Mouse (Mus musculus): Measurements from ENCODE around the gene Tmprss7. TPM values are rescaled to one million over a fixed set of nuclear protein-coding genes. Genes with fewer than 3 reads are reported as not detected.

Gene Tmprss7
- total RNA-seq (2021): not detected
- long read RNA-seq, experiment 1: 0 reads
- long read RNA-seq, experiment 2: 0 reads

DNA sequence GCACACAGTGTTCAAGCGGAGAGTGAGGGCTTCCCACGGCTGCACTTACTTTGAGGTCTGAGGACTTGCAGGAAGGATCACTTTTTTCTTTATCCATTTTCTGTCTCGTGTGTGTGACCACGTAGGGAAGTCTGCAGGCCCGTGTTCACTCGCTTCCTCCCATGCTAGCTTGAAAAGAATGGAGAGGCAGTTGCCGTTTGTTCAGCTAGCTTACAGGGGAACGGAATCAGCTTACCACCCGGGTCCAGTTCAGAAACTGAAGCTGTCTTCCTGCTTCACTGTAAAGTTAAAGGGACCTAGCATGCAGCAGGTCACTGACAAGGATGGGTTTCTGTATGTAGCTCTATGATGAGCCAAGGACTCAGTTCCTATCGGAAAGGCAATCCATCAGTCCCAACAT, at the start of gene Tmprss7:
Tmprss7 (minus strand) TSS at position 101 of the 400 bp plus-strand sequence.
- intact Hi-C loops (cut with DNase I; ENCODE audit: low total_unique reads): no loop called here

DNA sequence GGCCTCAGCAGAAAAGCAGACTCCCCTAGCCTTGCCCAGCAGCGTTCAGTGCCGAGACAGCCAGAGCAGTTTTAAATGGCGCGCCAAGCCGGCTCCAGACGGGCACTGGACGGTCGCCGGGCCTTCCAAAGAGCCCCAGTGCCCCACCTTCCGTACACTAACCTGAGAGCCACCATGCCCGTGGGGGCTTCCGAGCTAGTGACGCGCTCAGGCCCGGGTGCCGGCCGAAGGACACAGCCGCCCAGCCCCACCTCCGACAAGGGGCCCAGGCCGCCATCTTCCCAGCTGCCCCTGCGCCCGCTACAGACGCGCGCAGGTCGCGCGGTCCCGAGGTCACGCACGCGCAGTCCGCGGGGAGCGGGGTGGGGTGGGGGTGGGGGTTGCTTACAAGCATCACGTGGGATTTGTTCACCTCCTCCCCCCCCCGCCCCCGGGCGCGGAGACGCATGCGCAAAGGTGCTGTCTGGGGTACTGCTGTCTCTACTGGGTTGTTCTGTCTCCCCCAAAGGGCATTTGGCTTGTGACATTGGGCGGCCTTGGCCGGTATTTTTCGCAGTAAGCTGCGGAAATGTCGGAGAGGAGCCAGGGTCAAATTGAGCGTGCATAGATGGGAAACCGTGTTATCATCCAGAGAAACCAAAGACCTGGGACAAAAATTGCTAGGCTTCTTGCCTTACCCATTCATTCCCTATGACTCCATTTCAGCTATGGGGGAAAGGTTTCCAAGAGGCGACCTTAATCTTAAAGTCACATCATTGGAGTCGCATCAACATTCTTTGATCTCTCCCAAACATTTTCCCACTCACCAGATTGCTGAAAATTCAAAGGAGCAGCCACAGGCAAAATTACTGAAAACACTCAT, 49.4 kb upstream of the Tmprss7 start, which contains the start of gene Abhd10:
Abhd10 (minus strand) TSS at position 341 of the 862 bp plus-strand sequence.
- DNase-seq: peak; percentile 96
- intact Hi-C loops (cut with DNase I; ENCODE audit: low total_unique reads): no loop called here

More for the DNA sequence above, at the start of gene Tmprss7:
- DNase-seq: no peak

DNA sequence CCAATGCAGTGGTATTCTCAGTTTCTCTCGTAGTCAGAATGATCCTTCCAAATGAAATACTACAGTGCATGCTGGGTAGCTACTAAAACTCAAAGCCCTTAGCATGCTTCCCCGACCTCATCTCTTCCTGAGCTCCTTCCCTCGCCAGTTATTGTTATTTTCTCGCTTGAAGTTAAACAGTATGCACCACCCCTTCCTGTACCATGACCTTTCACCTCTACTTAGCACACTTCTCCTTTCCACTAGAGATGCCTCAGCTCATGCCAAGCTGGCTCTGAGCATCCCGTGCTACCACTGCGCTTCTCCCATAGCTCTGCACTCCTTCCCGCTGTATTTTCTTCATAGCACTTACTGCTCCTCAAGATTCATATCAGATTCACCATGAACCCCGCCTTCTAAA, 44.4 kb upstream of the Tmprss7 start:
- intact Hi-C loops (cut with DNase I; ENCODE audit: low total_unique reads): no loop called here
- no peak for DNase-seq

DNA sequence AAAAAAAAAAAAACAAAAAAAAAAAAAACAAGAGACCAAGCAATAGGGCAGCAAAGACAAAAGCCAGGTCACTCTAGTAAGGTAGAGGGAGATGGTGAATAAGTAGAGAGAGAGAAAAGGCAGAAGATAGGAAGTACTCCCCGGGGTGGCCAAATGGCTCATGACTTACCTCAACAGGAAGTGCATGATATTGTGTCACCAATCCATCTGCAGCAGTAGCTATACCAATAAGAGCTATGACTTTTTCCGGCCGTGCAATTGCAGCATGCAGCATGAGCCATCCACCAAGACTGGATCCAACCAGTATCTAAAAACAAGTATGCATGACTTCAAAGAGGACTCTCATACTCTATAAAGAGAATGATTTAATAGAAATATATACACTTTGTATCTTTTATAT, 43.3 kb upstream of the Tmprss7 start:
- intact Hi-C loops (cut with DNase I; ENCODE audit: low total_unique reads): no loop called here
- no peak for DNase-seq

DNA sequence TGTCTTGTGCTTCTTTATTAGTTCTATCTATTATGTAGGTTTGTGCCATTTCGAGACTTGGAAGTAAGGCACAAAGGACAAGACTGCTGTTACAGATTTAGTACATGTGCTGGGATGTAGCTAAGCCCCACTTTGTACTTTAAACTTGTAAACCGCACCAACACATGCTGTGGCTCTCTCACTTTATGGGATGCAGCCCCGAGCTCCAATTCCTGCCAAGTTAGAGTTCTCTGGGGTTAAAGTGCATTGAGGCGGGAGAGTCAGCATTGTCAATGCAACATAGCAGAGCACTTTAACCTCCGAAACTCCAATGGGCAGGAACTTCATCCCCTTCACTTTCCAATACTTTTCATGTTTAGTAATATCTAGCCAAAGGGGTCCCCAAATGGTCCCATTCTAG, 35.7 kb upstream of the Tmprss7 start:
- no peak for DNase-seq
- intact Hi-C loops (cut with DNase I; ENCODE audit: low total_unique reads): no loop called here

DNA sequence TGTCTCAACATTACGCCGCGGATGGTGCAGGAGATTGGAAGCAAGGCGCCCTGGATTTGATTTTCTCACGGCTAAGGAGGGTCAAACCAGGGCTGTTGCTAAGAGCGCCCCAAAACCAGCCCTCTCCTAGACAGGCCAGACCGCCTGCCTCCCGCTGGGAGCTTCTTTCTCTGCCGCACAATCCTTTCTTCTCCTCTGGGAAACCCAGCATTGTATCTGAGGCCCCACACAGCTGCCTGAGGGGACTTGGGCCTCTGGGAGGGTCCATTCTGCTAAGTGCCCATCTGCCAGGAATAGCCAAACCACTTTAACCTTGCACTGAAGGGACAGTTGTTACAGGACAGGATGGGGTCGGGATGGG, 31.3 kb upstream of the Tmprss7 start:
- intact Hi-C loops (cut with DNase I; ENCODE audit: low total_unique reads): no loop called here
- no peak for DNase-seq

DNA sequence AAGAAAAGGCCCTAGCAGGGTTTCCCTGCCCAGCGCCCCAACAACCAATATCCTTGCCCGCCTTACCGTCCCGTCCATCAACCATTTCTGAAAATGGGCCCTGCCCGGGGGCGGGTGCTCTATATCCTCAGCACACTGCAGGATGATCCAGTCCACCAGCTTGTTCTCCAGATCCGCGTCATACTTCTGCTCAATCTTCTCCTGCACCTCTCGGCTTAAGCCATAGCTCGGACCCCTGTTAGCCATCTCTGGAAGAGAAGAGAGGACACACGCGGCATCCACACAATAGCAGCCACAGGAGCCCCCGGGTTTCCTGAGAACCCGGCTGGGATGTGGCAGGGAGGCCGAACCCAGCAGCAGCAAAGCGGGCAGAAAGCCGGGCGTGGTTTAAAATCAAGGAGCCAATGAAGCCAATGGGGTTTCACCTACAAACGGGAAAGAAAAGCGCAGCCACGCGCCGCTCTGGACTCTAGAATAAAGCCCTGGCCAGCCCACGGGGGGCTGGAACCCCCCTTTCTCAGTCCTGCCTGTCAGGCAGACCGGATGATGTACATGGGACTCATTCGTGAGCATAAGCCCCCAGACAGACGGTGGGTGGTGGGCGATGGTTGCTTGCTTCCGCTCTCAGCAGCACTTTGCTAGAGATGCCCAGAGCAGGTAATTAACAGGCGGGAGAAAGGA, 30.7 kb upstream of the Tmprss7 start, which contains the start of gene Tagln3:
Tagln3 (minus strand) TSS at position 548 of the 681 bp plus-strand sequence.
- no peak for DNase-seq
- intact Hi-C loops (cut with DNase I; ENCODE audit: low total_unique reads): no loop called here

DNA sequence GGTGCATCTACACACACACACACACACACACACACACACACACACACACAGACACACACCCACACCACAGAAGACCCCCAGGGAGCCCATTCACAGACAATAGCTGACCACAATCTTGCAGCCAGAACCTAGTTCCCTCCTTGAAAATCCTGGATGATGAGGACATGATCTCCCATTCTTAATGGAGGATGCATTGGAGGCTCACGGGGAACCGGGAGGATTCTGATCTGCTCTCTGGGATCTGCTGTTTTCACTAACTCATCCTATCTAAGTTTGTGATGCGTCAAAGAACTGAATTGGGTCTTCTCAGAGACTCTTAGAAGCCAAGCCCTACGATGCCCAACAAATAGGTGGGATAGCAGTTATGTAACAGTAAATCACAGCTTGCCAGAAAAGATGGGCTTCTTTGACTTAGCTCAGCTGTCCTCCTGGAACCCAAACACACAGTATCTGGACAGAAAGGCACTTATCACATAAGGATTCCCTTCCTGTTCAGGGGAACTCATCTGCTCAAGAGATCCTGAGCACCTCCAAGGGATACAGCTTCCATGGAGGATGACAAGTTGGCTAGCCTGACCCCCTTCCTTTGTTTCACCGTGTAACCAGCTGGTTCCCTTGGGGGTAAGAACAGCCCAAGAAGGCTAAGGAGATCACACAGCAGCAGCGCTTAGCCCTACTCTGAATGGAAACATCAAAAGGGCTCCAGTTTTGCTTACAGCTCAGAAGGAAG, 29.9 kb upstream of the Tmprss7 start:
- DNase-seq: no peak
- intact Hi-C loops (cut with DNase I; ENCODE audit: low total_unique reads): no loop called here

DNA sequence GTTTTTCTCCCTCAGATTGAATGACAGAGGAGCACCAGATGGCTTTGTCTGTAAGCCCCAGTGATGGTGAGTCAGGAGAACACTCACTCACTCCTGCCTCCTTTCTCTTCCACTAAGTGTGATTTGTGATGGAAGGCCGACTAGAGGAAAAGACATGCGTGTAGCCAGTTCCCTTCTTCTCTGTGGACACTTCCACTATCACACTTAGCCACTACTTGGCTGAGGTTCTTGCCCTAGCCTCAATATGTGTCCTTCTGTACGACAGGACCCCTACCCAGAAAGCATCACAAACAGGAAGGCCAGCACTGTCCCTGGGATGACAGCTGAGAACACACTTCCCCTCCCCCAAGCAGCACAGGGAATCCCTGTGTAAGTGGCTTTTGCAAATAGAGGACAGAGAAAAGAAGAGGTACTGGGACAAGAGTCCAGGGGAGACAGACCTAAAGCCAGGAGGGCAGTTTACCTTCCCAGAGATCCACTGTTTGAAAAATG, 29.0 kb upstream of the Tmprss7 start:
- no peak for DNase-seq
- intact Hi-C loops (cut with DNase I; ENCODE audit: low total_unique reads): no loop called here

DNA sequence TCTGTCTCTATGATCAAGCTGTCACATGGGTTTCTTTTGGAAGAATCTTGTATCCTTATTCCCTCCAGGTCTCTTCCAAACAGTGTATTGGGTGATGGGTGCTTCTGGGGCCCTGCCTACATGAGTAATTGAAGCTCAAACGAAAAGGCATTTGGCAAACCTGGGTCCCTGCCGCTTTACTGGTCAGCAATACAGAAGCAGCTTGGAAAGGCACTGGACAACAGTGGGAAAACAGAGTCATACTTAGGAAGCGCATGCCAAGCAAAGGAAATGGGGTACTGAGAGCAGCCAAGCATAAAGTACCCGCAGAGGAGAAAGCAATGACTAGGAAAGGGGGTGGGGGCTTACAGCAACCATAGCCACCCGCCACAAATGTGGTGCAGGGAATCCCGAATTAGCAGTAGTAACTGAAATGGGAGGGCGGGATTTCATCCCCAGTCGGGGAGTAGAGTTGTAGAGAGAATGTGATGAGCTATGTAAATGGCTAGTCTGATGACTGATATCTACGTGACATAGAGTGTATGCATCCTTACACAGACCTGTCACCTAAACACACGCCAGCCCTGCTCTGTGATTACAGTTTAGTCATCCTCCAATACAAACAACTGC, 26.7 kb upstream of the Tmprss7 start:
- intact Hi-C loops (cut with DNase I; ENCODE audit: low total_unique reads): no loop called here
- no peak for DNase-seq

DNA sequence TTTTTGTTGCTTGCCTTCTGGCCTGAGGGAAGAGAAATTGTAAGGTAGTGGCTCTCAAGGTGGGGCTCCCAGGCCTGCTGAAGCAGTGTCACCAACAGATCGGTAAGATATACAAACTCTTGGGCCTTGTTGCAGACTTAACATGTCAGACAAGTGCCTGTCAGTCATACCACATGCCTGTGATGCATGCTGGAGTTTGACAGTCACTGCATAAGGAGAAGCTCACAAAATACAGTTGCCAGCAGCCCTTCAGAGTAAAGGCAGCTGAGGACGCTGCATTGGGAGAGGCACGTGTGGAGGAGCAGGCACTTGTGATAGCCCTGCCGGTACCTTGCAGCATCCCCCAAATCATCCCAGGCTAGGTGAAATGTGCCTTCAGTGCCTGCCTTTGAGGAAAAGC, 24.8 kb upstream of the Tmprss7 start:
- DNase-seq: no peak
- intact Hi-C loops (cut with DNase I; ENCODE audit: low total_unique reads): no loop called here

DNA sequence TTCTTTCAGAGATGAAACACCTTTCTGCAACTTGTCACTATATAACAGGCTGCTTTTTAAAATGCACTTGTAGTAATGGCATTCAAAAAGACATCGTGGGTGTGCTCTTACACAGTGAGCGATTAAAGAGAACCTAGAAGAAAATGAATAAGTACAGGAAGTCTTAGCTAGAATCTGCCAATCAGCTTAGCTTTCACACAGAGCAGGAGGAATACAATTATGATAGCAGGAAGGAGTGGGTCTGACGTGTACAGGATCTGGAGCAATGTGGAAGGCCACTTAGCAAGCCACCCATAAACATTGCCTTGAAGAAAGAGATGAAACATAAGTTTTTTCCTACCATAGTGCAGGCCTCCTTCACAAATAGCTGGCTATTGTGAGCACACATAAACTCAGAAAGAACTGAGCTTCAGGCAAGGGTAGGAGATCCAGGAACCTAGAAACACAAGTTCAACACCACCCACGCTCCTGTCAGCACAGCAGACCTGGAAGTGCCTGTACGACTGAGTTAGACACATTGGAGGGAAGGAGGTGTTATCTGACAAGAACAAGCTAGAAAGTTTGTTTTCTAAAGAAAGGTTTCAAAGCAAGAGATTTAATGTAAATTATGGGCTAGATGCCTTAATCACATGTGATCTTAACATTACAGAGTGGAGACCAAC, 21.2 kb upstream of the Tmprss7 start:
- intact Hi-C loops (cut with DNase I; ENCODE audit: low total_unique reads): no loop called here
- DNase-seq: no peak

DNA sequence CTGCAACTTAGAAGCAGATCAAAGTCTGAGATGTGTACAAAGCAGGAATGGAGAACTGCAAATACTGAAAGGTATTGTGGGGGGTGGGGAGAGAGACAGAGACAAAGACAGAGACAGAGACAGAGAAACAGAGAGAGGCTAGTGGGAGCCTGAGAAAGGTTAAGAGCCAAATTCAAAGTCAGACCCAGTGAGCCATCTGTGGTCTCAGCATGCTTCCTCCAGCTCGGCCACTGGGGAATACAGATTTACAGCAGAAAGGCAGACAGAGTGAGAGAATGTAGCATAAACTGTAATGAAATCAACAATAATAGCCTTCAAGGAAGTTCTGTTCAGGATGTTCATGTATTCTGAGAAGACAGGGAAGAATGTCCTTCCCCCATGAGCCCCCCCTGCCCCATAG, 20.4 kb upstream of the Tmprss7 start:
- intact Hi-C loops (cut with DNase I; ENCODE audit: low total_unique reads): no loop called here
- no peak for DNase-seq

DNA sequence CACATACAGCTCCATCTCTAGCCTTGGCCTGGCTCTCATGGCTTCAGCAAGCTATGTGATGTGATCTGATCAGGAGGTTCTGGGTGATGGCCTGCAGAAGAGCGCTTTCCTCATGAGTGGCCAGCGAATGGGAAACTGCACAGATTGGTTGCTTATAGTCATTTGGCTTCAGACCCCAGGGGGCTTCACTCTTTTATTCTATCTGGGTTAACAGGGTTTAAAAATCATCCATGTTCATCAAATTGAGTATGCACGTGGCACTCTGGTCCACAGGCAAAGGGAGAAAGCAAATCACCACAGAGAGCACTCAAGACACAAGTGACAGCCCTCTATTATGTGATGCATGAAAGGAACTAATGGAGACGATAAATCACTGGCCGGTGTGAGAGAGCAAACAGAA, 19.8 kb upstream of the Tmprss7 start:
- DNase-seq: no peak
- intact Hi-C loops (cut with DNase I; ENCODE audit: low total_unique reads): no loop called here

DNA sequence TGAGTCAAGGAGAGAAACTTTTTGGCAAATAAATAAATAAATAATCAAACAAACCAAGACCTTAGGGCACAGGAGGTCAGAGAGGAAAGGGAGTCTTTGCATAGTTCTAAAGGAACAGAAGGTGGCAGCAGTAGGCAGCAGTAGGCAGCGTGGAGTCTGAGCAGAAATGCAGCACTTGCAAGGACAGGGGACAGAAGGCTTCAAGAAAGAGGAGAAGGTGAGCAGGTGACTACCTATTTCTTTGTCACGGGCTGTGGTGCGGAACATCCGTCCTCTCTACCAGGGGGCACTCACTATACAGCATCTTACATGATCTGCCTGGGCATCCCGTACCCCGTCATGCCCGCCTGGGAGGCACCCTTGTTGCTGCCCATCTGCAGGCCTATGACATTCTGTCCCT, 17.8 kb upstream of the Tmprss7 start:
- intact Hi-C loops (cut with DNase I; ENCODE audit: low total_unique reads): no loop called here
- DNase-seq: no peak

DNA sequence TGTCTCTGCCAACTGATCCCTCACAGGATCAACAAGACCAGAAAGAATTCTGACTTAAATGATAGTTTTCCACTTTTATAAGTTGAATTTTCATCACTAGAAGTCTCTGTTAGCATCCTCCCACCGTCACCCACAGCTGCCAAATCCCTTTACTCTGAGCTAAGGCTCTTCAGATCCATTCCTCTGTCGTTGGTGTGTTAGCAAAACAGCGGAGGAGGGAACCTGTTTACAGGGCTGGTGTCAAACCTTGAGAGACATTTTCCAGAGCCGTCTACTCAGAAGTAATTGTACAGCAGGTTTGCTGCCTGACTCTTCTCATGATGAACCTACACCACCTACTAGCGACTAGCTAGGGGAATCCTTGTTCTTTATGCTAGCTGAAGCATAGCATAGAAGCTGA, 5.8 kb upstream of the Tmprss7 start:
- intact Hi-C loops (cut with DNase I; ENCODE audit: low total_unique reads): no loop called here
- no peak for DNase-seq

DNA sequence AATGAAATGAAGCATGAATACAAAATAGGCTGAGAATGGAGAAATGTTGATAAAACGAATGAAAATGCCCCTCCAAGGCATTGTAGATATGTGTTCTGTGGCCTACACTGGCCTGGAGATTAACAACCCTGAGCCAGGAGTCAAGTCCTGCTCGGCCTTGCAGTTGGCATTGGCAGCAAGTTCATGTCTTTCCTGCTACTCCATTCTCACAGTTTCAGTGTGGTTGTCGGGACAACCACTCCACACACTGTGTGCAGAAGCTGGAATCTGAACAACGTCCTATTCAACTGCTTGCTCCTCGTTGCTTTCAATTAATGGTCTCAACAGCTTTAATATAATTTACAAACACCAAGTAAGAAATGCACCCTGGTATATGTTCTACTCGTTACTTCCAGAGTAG, 4.5 kb upstream of the Tmprss7 start:
- no peak for DNase-seq
- intact Hi-C loops (cut with DNase I; ENCODE audit: low total_unique reads): no loop called here

DNA sequence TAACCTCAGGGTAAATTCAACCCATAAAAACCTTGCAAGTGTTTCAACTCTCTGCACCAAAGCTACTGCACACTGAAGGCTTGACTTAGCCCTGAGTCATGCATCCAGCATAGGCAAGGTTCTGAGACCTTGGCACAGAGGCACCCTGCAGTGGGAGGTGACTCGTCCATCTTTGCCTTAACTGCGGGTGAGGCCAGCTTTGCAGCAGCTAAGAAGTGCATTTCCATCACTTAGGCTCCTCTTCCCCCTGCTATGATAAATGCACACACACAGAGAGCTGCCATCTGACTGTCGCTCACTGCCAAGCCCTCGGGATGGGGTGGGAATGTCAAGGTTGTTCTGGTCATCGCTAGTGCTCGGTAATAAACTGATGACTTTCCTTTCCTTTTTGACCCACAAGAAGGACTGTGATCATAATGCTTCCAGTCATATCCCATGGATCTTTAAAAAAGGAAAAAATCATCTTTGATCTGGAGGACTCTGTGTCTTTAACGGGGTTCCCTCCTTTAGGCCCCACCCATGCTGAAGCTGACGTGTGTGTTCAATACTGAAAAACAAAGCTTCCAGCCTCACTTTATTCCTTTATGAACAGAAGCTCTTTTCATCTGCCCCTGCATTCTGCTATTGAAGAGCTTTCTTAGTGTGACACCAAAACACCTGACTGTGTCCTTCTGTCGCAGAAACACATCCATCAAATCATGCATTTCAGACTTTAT, 2.1 kb upstream of the Tmprss7 start:
- DNase-seq: no peak
- intact Hi-C loops (cut with DNase I; ENCODE audit: low total_unique reads): no loop called here

DNA sequence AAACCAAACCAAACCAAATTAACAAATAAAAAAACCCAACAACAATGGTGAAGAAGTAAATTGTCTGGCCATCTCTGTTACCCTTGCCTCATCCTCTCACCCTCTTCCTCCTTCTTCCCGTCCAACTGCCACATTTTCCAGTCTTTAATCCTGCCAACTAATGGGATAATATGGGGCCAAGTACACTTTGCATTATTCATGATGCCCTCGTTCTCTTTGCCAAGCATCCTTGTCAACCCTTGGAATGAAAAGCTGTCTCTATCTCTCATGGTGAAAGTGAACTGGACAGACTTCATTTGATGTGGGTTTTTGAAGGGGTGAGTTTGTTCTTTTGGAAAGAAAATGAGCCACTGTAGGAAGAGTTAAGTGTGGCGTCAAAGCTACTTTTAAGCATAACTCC, 607 bp downstream of the Tmprss7 start:
- DNase-seq: no peak
- intact Hi-C loops (cut with DNase I; ENCODE audit: low total_unique reads): no loop called here
